Mouse (Mus musculus): Measurements from ENCODE around the gene Nemf. TPM values are rescaled to one million over a fixed set of nuclear protein-coding genes. Genes with fewer than 3 reads are reported as not detected.

Nemf gene
- total and polyA plus RNA-seq, 3 experiments, result 34.3 to 56.6 (median 44.9) TPM

- Histone ChIP-seq H3K27me3 (replicated peaks) (no peaks in the 10 kb centered on the region), H3K27ac (ENCODE audit: insufficient read depth, low read depth) (no peak overlapping the region), H3K9ac (ENCODE audit: insufficient read depth, low read depth) (no peak overlapping the region)
Measured at GRCm38 (mm10) chr12:69299231-69299630, 57.7 kb downstream of the Nemf start.

DNA sequence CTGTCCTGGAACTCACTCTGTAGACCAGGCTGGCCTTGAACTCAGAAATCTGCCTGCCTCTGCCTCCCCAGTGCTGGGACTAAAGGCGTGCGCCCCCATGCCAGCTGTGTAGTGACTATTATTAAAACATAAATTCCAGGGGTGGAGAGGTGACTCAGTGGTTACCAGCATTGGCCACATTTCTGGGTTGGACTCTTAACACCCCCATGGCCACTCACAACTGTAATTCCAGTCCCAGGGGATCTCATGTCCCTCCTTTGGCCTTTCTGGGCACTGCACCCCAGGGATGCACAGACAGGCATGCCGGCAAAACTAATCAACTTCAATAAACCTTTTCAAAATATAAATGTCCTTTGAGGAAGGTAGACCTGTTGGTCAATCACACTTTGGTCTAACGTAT, 58.7 kb downstream of the Nemf start:
- TF ChIP-seq SIN3A (IDR thresholded peaks at IDR 0.05; ENCODE audit: low read length), result peak; percentile 23; the same call in 1 of the 2 replicates
- TF ChIP-seq POLR2A (IDR thresholded peaks at IDR 0.05; ENCODE audit: low read depth, low read length), result no peak
- Histone ChIP-seq H3K27me3 (replicated peaks) (no peaks in the 10 kb centered on the region), H3K36me3 (replicated peaks in 1 of 2; ENCODE audit: control insufficient read depth in 1 of 2, insufficient read depth in 1 of 2, low read length in 1 of 2) (peaks cover 18 to 42% of the 10 kb centered on the region in 2 experiments), H3K27ac (ENCODE audit: insufficient read depth, low read depth) (no peak overlapping the region), H3K4me2 (ENCODE audit: insufficient read depth, low read depth, poor library complexity, severe bottlenecking) (peak overlapping the region; percentile 30), H3K4me1 (ENCODE audit: control insufficient read depth in 1 of 2, insufficient read depth in 2 of 2) (peaks cover 10 to 37% of the 10 kb centered on the region in 2 experiments), H3K9ac (ENCODE audit: insufficient read depth, low read depth) (no peak overlapping the region), H3K79me2 (replicated peaks; ENCODE audit: control insufficient read depth, extremely low read depth, insufficient read depth, poor library complexity, severe bottlenecking) (peaks cover 23% of the 10 kb centered on the region), H3K4me3 (replicated peaks in 1 of 3; ENCODE audit: low read depth in 2 of 3, low read length in 2 of 3, poor library complexity in 1 of 3) (peak overlapping the region; percentile 2 to 89 (median 22)), H3K9me3 (replicated peaks; ENCODE audit: low read length) (no peaks in the 10 kb centered on the region)
- dilution Hi-C loops (cut with MboI; ENCODE audit: extremely low pct_ligation_motif_present, extremely low pct_unique_long_range_greater_than_20kb, low sequenced_read_pairs) (no loop called here), in situ Hi-C loops (cut with MboI; ENCODE audit: low pct_ligation_motif_present, low pct_unique_long_range_greater_than_20kb, low sequenced_read_pairs) (loop anchor here (5.0 kb wide), 1 partner anchor 76 kb away; no protein-coding TSS in a partner anchor)
- DNase-seq (ENCODE audit: extremely low read depth), result no peak

More at GRCm38 (mm10) chr12:69299231-69299630, 57.7 kb downstream of the Nemf start:
- dilution Hi-C loops (cut with MboI; ENCODE audit: extremely low pct_ligation_motif_present, extremely low pct_unique_long_range_greater_than_20kb, low sequenced_read_pairs) (no loop called here), in situ Hi-C loops (cut with MboI; ENCODE audit: low pct_ligation_motif_present, low pct_unique_long_range_greater_than_20kb, low sequenced_read_pairs) (loop anchor here (5.0 kb wide), 1 partner anchor 77 kb away; no protein-coding TSS in a partner anchor)
- Histone ChIP-seq H3K4me2 (ENCODE audit: insufficient read depth, low read depth, poor library complexity, severe bottlenecking) (no peak overlapping the region), H3K4me3 (replicated peaks in 1 of 3; ENCODE audit: low read depth in 2 of 3, low read length in 2 of 3, poor library complexity in 1 of 3) (peak overlapping the region in 1 of 3 experiments; percentile 89), H3K4me1 (ENCODE audit: control insufficient read depth in 1 of 2, insufficient read depth in 2 of 2) (peaks cover 8 to 34% of the 10 kb centered on the region in 2 experiments), H3K79me2 (replicated peaks; ENCODE audit: control insufficient read depth, extremely low read depth, insufficient read depth, poor library complexity, severe bottlenecking) (peaks cover 23% of the 10 kb centered on the region), H3K36me3 (replicated peaks in 1 of 2; ENCODE audit: control insufficient read depth in 1 of 2, insufficient read depth in 1 of 2, low read length in 1 of 2) (peaks cover 25 to 51% of the 10 kb centered on the region in 2 experiments), H3K9me3 (replicated peaks; ENCODE audit: low read length) (no peaks in the 10 kb centered on the region)
- DNase-seq (ENCODE audit: extremely low read depth), result no peak
- TF ChIP-seq TBP (conservative IDR thresholded peaks at IDR 0.05; ENCODE audit: low read depth, low read length) (no peak), UBTF (IDR thresholded peaks at IDR 0.05; ENCODE audit: low read depth, low read length) (no peak), POLR2A (IDR thresholded peaks at IDR 0.05; ENCODE audit: low read depth, low read length) (no peak), CHD2 (IDR thresholded peaks at IDR 0.05; ENCODE audit: low read length) (no peak), RCOR1 (conservative IDR thresholded peaks at IDR 0.05; ENCODE audit: low read depth, low read length) (no peak), TCF12 (IDR thresholded peaks at IDR 0.05; ENCODE audit: low read depth, low read length) (no peak), MEF2A (IDR thresholded peaks at IDR 0.05; ENCODE audit: borderline replicate concordance, low read depth, low read length) (no peak), MYC (IDR thresholded peaks at IDR 0.05; ENCODE audit: low read depth, low read length) (no peak), USF2 (conservative IDR thresholded peaks at IDR 0.05; ENCODE audit: low read depth, low read length) (no peak), MAFK (IDR thresholded peaks at IDR 0.05; ENCODE audit: insufficient replicate concordance, low read length) (no peak), USF1 (IDR thresholded peaks at IDR 0.05; ENCODE audit: low read depth, low read length) (no peak), SIN3A (IDR thresholded peaks at IDR 0.05; ENCODE audit: low read length) (no peak), ZMIZ1 (IDR thresholded peaks at IDR 0.05; ENCODE audit: low read depth, low read length) (no peak), CTCF (conservative IDR thresholded peaks at IDR 0.05 in 1 of 2, IDR thresholded peaks at IDR 0.05 in 1 of 2; ENCODE audit: low read depth in 2 of 2, low read length in 2 of 2) (no peak), EP300 (IDR thresholded peaks at IDR 0.05; ENCODE audit: low read length) (no peak), IRF4 (IDR thresholded peaks at IDR 0.05; ENCODE audit: low read depth, low read length) (no peak)

Data from CH12.LX (cell line).